Mouse (Mus musculus) CH12.LX (cell line): ENCODE measurements around the gene Ift43. TPM values are rescaled to one million over a fixed set of nuclear protein-coding genes. Genes with fewer than 3 reads are reported as not detected.

Experiments used
- DNase-seq: peaks from one replicate; pipeline ENCODE4 v3.0.0-alpha.2; 2013; ENCODE audit errors: extremely low read depth
- H3K27ac ChIP-seq: 2 replicates; pipeline ENCODE4 v1.5.1; 2012; ENCODE audit warnings: low read depth, mild to moderate bottlenecking, control low read depth, moderate library complexity; ENCODE audit not compliant: insufficient read depth
- H3K27me3 ChIP-seq: replicated peaks from 2 replicates; pipeline ENCODE3; 2012; ENCODE audit warnings: inconsistent platforms
- H3K36me3 ChIP-seq, 2 experiments: replicated peaks in 1 of 2; 2 replicates each; pipeline versions ENCODE3 to v1.6.1; 2012; ENCODE audit warnings: inconsistent platforms in 1 of 2, low read length in 1 of 2, mild to moderate bottlenecking in 1 of 2, mixed read lengths in 1 of 2, moderate library complexity in 1 of 2; ENCODE audit not compliant: control insufficient read depth in 1 of 2, insufficient read depth in 1 of 2
- H3K4me1 ChIP-seq, 2 experiments: 2 replicates each; pipeline ENCODE4 v1.6.1; 2012; ENCODE audit warnings: inconsistent platforms in 1 of 2, moderate library complexity in 1 of 2; ENCODE audit not compliant: insufficient read depth in 2 of 2, control insufficient read depth in 1 of 2
- H3K4me2 ChIP-seq: 2 replicates; pipeline ENCODE4 v1.6.1; 2012; ENCODE audit warnings: low read depth, mild to moderate bottlenecking, control low read depth; ENCODE audit not compliant: poor library complexity, insufficient read depth, severe bottlenecking
- H3K4me3 ChIP-seq, 3 experiments: fragments of 150-350 bp in 1 of 3; sonication (generic) in 1 of 3; replicated peaks in 1 of 3; 2 replicates each; pipeline versions ENCODE3 to v1.5.1; 2011 to 2012; ENCODE audit warnings: low read depth in 2 of 3, low read length in 2 of 3, mild to moderate bottlenecking in 2 of 3, moderate library complexity in 2 of 3, control low read depth in 1 of 3, improper control_type of control experiment in 1 of 3, inconsistent platforms in 1 of 3, mixed read lengths in 1 of 3; ENCODE audit not compliant: poor library complexity in 1 of 3
- H3K79me2 ChIP-seq: replicated peaks from 2 replicates; pipeline ENCODE4 v1.6.1; 2012; ENCODE audit warnings: mild to moderate bottlenecking, moderate library complexity; ENCODE audit not compliant: control insufficient read depth, poor library complexity, insufficient read depth, severe bottlenecking; ENCODE audit errors: extremely low read depth
- H3K9ac ChIP-seq: 2 replicates; pipeline ENCODE4 v1.6.1; 2012; ENCODE audit warnings: low read depth, mild to moderate bottlenecking, control low read depth, moderate library complexity; ENCODE audit not compliant: insufficient read depth
- H3K9me3 ChIP-seq: replicated peaks from 2 replicates; pipeline ENCODE3; 2012; ENCODE audit warnings: low read length, inconsistent platforms, mixed read lengths
- BHLHE40 ChIP-seq: IDR thresholded peaks from 2 replicates; pipeline ENCODE4 v1.6.1; 2011; ENCODE audit warnings: mild to moderate bottlenecking, low read depth, low read length, improper control_type of control experiment
- EP300 ChIP-seq: IDR thresholded peaks from 2 replicates; pipeline ENCODE4 v1.6.1; 2011; ENCODE audit warnings: low read length, improper control_type of control experiment
- GABPA ChIP-seq: IDR thresholded peaks from 2 replicates; pipeline ENCODE4 v1.6.1; 2012; ENCODE audit warnings: low read depth, low read length, improper control_type of control experiment, inconsistent platforms; ENCODE audit not compliant: insufficient replicate concordance
- HCFC1 ChIP-seq: IDR thresholded peaks from 2 replicates; pipeline ENCODE4 v1.6.1; 2012; ENCODE audit warnings: low read depth, mild to moderate bottlenecking, inconsistent platforms, low read length, improper control_type of control experiment
- IRF4 ChIP-seq: IDR thresholded peaks from 2 replicates; pipeline ENCODE4 v1.6.1; 2014; ENCODE audit warnings: low read depth, mild to moderate bottlenecking, inconsistent platforms, low read length, improper control_type of control experiment
- JUN ChIP-seq: IDR thresholded peaks from 2 replicates; pipeline ENCODE4 v1.6.1; 2011; ENCODE audit warnings: low read depth, mild to moderate bottlenecking, low read length, improper control_type of control experiment, moderate library complexity; ENCODE audit not compliant: insufficient read depth
- JUND ChIP-seq: conservative IDR thresholded peaks from 2 replicates; pipeline ENCODE4 v1.6.1; 2011; ENCODE audit warnings: low read depth, low read length, improper control_type of control experiment
- KAT2A ChIP-seq: IDR thresholded peaks from 2 replicates; pipeline ENCODE4 v1.6.1; 2012; ENCODE audit warnings: low read length, improper control_type of control experiment, inconsistent platforms; ENCODE audit not compliant: insufficient replicate concordance
- MAFK ChIP-seq: IDR thresholded peaks from 2 replicates; pipeline ENCODE4 v1.6.1; 2011; ENCODE audit warnings: low read length, improper control_type of control experiment; ENCODE audit not compliant: insufficient replicate concordance
- MAX ChIP-seq: IDR thresholded peaks from 2 replicates; pipeline ENCODE4 v1.6.1; 2011; ENCODE audit warnings: low read length, improper control_type of control experiment
- MEF2A ChIP-seq: IDR thresholded peaks from 2 replicates; pipeline ENCODE4 v1.6.1; 2014; ENCODE audit warnings: low read depth, mild to moderate bottlenecking, inconsistent platforms, low read length, improper control_type of control experiment, borderline replicate concordance
- NELFE ChIP-seq: IDR thresholded peaks from 2 replicates; pipeline ENCODE4 v1.6.1; 2011; ENCODE audit warnings: low read depth, low read length, improper control_type of control experiment
- PAX5 ChIP-seq: IDR thresholded peaks from 2 replicates; pipeline ENCODE4 v1.6.1; 2012; ENCODE audit warnings: low read length, inconsistent platforms, mixed read lengths
- POLR2A ChIP-seq: IDR thresholded peaks from 2 replicates; pipeline ENCODE4 v1.6.1; 2011; ENCODE audit warnings: low read depth, mild to moderate bottlenecking, improper control_type of control experiment, low read length
- RAD21 ChIP-seq: IDR thresholded peaks from 2 replicates; pipeline ENCODE4 v1.6.1; 2011; ENCODE audit warnings: low read depth, mild to moderate bottlenecking, low read length, improper control_type of control experiment, moderate library complexity
- RCOR1 ChIP-seq: conservative IDR thresholded peaks from 2 replicates; pipeline ENCODE4 v1.6.1; 2012; ENCODE audit warnings: low read depth, mild to moderate bottlenecking, inconsistent platforms, low read length, improper control_type of control experiment
- SIN3A ChIP-seq: IDR thresholded peaks from 2 replicates; pipeline ENCODE4 v1.6.1; 2012; ENCODE audit warnings: low read length, improper control_type of control experiment, inconsistent platforms
- TCF12 ChIP-seq: IDR thresholded peaks from 2 replicates; pipeline ENCODE4 v1.6.1; 2014; ENCODE audit warnings: low read depth, mild to moderate bottlenecking, inconsistent platforms, low read length, improper control_type of control experiment
- UBTF ChIP-seq: IDR thresholded peaks from 2 replicates; pipeline ENCODE4 v1.6.1; 2012; ENCODE audit warnings: low read depth, mild to moderate bottlenecking, inconsistent platforms, low read length, improper control_type of control experiment, moderate library complexity
- USF1 ChIP-seq: IDR thresholded peaks from 2 replicates; pipeline ENCODE4 v1.6.1; 2014; ENCODE audit warnings: low read depth, mild to moderate bottlenecking, inconsistent platforms, low read length, improper control_type of control experiment
- ZC3H11A ChIP-seq: IDR thresholded peaks from 2 replicates; pipeline ENCODE4 v1.6.1; 2012; ENCODE audit warnings: low read depth, mild to moderate bottlenecking, inconsistent platforms, low read length, improper control_type of control experiment
- ZMIZ1 ChIP-seq: IDR thresholded peaks from 2 replicates; pipeline ENCODE4 v1.6.1; 2012; ENCODE audit warnings: low read depth, mild to moderate bottlenecking, inconsistent platforms, low read length, improper control_type of control experiment
- ZNF384 ChIP-seq: IDR thresholded peaks from 2 replicates; pipeline ENCODE4 v1.6.1; 2012; ENCODE audit warnings: low read depth, low read length, improper control_type of control experiment, inconsistent platforms
- dilution Hi-C: fragments of 300-500 bp; cut with MboI; formaldehyde crosslinking; loops from 2 replicates; pipeline ENCODE4 v1.14.3; 2020; ENCODE audit warnings: low sequenced_read_pairs; ENCODE audit not compliant: extremely low pct_unique_long_range_greater_than_20kb, extremely low pct_ligation_motif_present
- in situ Hi-C: fragments of 300-500 bp; cut with MboI; formaldehyde crosslinking; loops from 3 replicates; pipeline ENCODE4 v1.14.3; 2019; ENCODE audit warnings: low sequenced_read_pairs, low pct_ligation_motif_present, low pct_unique_long_range_greater_than_20kb, mixed read lengths
- polyA plus RNA-seq: library from polyadenylated mRNA; unstranded; fragments of >175 nt; gene quantifications from 2 replicates; pipeline ENCODE4 v1.2.1, GENCODE M21; 2012; ENCODE audit warnings: low read depth; ENCODE audit not compliant: insufficient read length
- total RNA-seq, 2 experiments: library from RNA; depleted of rRNA; stranded (reverse); fragments of 300-350 nt in 1 of 2; fragments of >200 nt in 1 of 2; gene quantifications; 2 replicates each; pipeline ENCODE4 v1.2.3; 2012 to 2014

The Ift43 gene
- total and polyA plus RNA-seq, 3 experiments = 2.0 to 8.6 (median 2.8) TPM

DNA sequence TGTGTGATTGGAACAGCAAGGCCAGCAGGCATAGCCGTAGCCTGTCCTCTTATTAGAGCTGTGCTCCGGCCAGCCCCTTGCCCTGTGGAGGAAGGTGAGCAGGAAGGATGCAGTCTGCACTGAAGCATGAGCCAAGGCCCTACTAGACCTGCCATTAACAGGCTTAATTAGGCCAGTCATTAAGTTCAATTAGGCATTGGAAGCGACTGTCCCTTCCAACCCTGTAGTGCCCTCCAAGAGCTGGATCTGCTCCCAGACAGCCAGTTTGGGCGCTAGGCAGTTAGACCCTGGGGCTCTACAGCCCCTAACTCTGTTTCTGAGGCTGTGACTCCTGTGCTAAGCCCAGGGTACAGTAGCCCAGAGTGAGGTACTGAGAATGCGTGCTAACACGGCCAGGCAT lies 41.7 kb downstream of the Ift43 start:
- in situ Hi-C loops = no loop called here

DNA sequence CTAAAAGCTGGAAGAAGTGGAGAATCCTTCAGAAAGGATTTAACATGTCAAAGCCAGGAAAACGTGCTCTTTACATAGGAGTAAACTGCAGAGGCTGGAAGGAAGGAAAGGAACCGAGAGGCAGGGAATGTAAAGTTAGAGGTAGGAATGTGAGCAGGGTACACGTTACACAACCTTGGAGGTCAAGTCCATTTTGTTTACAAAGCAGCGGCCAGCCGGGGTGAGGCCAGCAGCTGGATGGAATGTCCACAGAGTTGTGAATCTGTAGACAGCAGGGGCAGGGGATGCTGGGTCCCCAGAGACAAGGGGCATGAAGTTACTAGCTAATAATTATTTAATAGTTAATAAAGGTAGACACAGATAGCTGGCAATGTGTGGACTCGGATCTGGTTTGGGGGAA lies 45.8 kb downstream of the Ift43 start:
- no peak overlapping the region for H3K4me2 ChIP-seq

More for the DNA sequence above, 41.7 kb downstream of the Ift43 start:
- no peaks in the 10 kb centered on the region for H3K27me3 ChIP-seq
- no peak overlapping the region for H3K4me3 ChIP-seq
- DNase-seq = no peak
- no peaks in the 10 kb centered on the region for H3K9me3 ChIP-seq
- no peaks in the 10 kb centered on the region for H3K79me2 ChIP-seq
- H3K27ac ChIP-seq = no peak overlapping the region
- dilution Hi-C loops = no loop called here
- H3K4me2 ChIP-seq = no peak overlapping the region
- 0 out of 4 replicates have a peak, but pooled peaks cover 0 to 2% of the 10 kb centered on the region in 2 experiments for H3K4me1 ChIP-seq
- TF ChIP-seq BHLHE40 = no peak
- TF ChIP-seq POLR2A = no peak
- no peak for TF ChIP-seq KAT2A
- TF ChIP-seq MAFK = no peak
- TF ChIP-seq TCF12 = no peak
- no peak for TF ChIP-seq JUND
- TF ChIP-seq RAD21 = no peak
- TF ChIP-seq JUN = no peak
- no peak for TF ChIP-seq HCFC1
- no peak for TF ChIP-seq NELFE
- TF ChIP-seq, all 38 proteins: peak for 0
- H3K36me3 ChIP-seq = no peaks in the 10 kb centered on the region
- H3K9ac ChIP-seq = no peak overlapping the region

More for the DNA sequence above, 45.8 kb downstream of the Ift43 start:
- 0 out of 4 replicates have a peak, but pooled peaks cover 0 to 2% of the 10 kb centered on the region in 2 experiments for H3K4me1 ChIP-seq
- TF ChIP-seq MAFK (no peak), RAD21 (no peak), PAX5 (no peak), USF1 (no peak), GABPA (no peak), ZC3H11A (no peak), MAX (no peak), KAT2A (no peak), EP300 (no peak), SIN3A (no peak), ZMIZ1 (no peak), POLR2A (no peak), ZNF384 (no peak), MEF2A (no peak), IRF4 (no peak), UBTF (no peak), RCOR1 (no peak)
- TF ChIP-seq, all 38 proteins: peak for 0
- no peaks in the 10 kb centered on the region for H3K9me3 ChIP-seq
- no peak overlapping the region for H3K27ac ChIP-seq
- DNase-seq = no peak
- H3K36me3 ChIP-seq = no peaks in the 10 kb centered on the region
- H3K27me3 ChIP-seq = peaks cover 17% of the 10 kb centered on the region
- H3K9ac ChIP-seq = no peak overlapping the region
- no peak overlapping the region for H3K4me3 ChIP-seq
- dilution Hi-C loops (no loop called here), in situ Hi-C loops (loop anchor here (25.0 kb wide), 1 partner anchor 484 kb away; no protein-coding TSS in a partner anchor)
- no peaks in the 10 kb centered on the region for H3K79me2 ChIP-seq
